Mouse (Mus musculus): ENCODE measurements at regions not wholly inside any gene's neighbourhood (a gene's known extent, or its start where the extent isn't known, plus 50 kb on each side); places are given as distances from the start of the nearest gene placed in this dataset.
A peak's percentile ranks its signal among the peaks of the same experiment; 100 is the strongest.
"Not testable (repeated sequence)": the region's sequence is repeated elsewhere in the genome, so short reads cannot be mapped to it uniquely, and the experiment has no call there.

- DNase-seq (ENCODE audit: extremely low spot score in 1 of 2, low spot score in 2 of 2), result no peak
- intact Hi-C loops (cut with DNase I), result no loop called here
These were observed 981.0 kb downstream of the 4930447A16Rik start for GRCm38 (mm10) chr15:38406114-38406960.

DNA sequence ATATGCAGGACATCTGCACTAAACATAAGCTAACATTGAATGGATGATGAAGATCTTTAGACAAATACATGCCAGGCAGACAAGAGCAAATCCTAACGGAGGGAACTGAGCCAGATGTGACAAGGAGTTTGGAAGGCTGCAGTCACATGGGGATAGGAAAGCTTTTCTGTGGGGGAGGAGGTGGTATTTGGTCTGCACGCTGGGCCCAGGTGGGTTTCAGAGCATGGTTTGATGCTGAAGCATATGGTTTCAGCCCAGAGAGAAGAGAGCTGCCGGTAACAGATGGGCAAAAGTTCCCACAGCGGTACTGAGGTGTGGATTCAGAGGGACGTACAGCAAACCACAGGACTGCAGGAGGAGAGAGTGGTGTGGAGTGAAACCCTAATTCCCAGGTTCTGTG lies 982.1 kb downstream of the 4930447A16Rik start:
- intact Hi-C loops (cut with DNase I), result no loop called here
- no peak for DNase-seq (ENCODE audit: extremely low spot score in 1 of 2, low spot score in 2 of 2)

GRCm38 (mm10) chr15:38409168-38409567 lies 983.8 kb downstream of the 4930447A16Rik start:
- DNase-seq (ENCODE audit: extremely low spot score in 1 of 2, low spot score in 2 of 2), result no peak
- intact Hi-C loops (cut with DNase I), result no loop called here

DNA sequence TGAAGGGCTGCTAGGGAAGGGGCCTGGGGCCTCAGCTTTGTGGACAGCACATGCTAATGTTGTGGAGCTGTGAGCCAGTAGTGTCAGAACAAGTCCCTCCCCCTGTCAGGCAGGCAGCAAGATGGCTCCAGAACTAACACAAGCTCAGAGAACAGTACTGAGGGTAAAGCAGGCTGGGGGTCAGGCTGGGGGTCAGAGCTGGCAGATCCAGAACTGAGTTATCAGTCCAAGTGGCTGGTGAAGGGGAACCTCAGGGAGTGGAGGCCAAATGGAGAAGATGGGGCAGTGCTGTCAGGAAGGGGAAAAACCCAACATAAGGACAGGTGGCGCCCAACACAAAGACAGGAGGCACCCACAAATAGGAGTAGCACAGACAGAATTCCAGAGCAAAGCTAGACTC lies 985.1 kb downstream of the 4930447A16Rik start:
- intact Hi-C loops (cut with DNase I), result no loop called here
- no peak for DNase-seq (ENCODE audit: extremely low spot score in 1 of 2, low spot score in 2 of 2)

DNA sequence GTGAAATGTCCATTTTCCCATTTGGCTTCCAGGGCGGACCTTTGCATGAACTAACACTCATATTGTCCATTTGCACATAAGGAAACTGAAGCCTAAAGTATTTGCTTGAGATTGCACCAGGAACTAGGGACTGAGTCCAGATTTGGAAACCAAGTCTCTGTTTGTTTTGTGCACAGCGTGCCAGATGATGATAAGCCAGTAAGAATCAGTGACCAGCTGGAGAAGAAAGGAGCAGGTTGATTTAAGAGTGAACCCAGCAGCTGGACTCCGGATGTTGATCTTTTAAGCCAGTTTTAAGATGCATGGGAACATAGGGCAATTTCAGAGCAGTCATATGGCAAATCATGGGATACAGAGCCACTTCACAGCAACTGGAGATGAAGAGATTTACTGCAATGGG lies 987.1 kb downstream of the 4930447A16Rik start:
- DNase-seq (ENCODE audit: extremely low spot score in 1 of 2, low spot score in 2 of 2), result no peak
- intact Hi-C loops (cut with DNase I), result no loop called here

DNA sequence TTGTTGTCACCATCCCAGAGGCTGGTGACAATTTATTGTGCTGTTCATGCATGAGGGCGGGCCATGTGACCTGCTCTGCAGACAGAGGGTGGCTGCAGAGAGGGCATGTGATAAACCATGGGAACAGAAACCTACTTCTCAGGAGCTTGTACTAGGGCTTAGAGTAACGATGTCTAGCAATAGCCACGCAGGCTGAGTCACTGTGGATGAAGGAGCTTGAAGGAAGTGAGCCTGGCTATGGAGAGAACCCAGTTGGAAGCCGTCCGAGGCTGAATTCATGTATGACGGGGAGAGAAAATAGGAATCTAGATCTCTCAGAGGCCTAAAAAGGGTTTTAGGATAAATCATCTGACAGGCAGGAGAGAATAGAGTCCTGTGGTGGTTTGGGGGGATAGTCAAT lies 988.0 kb downstream of the 4930447A16Rik start:
- intact Hi-C loops (cut with DNase I), result no loop called here
- DNase-seq (ENCODE audit: extremely low spot score in 1 of 2, low spot score in 2 of 2), result no peak

DNA sequence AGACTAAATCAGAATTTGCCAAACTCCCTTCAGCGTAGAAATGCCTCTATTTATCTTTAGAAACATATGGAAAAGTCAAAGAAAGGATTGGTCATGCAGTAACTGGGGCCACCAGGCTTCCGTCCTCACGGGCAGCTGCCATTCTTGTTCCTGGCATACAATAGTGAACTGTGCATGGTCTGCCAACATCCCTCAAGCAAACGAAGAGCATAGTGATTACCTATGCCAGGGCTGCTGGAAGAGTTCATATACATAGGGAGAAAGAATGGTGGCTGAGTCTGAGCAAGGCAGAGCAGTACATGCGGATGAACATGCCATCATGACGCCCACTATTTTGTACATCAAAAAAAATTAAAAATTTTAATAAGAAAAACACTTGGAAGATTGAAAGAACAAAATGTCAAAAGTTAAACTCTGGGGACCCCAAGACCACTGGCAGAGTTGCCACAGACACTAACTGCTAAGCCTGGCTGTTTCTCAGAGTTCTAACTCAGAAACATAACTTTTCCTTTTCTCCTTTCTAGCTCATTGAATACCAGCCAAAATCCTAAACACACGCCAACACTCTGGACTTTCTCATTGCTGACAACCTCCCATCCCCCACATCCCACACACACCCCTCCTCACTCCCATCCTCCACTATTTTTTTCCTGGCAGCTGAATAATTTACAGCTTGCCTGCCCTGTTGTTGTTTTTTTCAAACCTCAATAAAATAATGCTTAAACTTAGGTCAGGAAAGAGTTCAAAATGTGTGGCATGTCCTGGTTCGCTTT lies 989.1 kb downstream of the 4930447A16Rik start:
- intact Hi-C loops (cut with DNase I), result no loop called here
- DNase-seq (ENCODE audit: extremely low spot score in 1 of 2, low spot score in 2 of 2), result no peak

GRCm38 (mm10) chr15:38415091-38415486 lies 989.7 kb downstream of the 4930447A16Rik start:
- DNase-seq (ENCODE audit: extremely low spot score in 1 of 2, low spot score in 2 of 2), result no peak
- intact Hi-C loops (cut with DNase I), result no loop called here

- no peak for DNase-seq (ENCODE audit: extremely low spot score in 1 of 2, low spot score in 2 of 2)
- intact Hi-C loops (cut with DNase I), result no loop called here
These were observed 994.3 kb downstream of the 4930447A16Rik start for GRCm38 (mm10) chr15:38419621-38420020.

GRCm38 (mm10) chr15:38420784-38421183 lies 995.4 kb downstream of the 4930447A16Rik start:
- no peak for DNase-seq (ENCODE audit: extremely low spot score in 1 of 2, low spot score in 2 of 2)
- intact Hi-C loops (cut with DNase I), result no loop called here

DNA sequence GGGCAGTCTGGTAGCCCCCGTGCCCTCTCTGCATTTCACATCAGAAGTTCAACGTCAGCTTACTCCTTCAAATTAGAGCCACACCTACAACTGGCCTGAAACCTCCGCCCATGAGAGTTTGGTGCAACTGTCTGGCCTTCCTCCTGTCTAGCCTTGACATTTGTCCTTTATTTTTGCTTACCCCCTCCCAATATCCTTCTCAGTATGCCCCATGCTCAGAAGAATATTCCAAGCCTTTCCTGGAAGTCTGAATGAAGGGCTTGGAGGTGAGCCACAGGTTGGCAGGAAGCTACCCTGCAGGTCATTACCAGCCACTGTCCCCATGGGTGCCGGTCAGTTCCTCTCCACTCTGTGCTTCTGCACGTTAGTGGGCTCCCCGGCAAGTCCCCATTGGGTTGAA lies 997.4 kb downstream of the 4930447A16Rik start:
- DNase-seq (ENCODE audit: extremely low spot score in 1 of 2, low spot score in 2 of 2), result no peak
- intact Hi-C loops (cut with DNase I), result no loop called here

- intact Hi-C loops (cut with DNase I), result no loop called here
- no peak for DNase-seq (ENCODE audit: extremely low spot score in 1 of 2, low spot score in 2 of 2)
These were observed 1000.2 kb downstream of the 4930447A16Rik start for GRCm38 (mm10) chr15:38425506-38425905.

- DNase-seq (ENCODE audit: extremely low spot score in 1 of 2, low spot score in 2 of 2), result no peak
- intact Hi-C loops (cut with DNase I), result no loop called here
These were observed 1002.6 kb downstream of the 4930447A16Rik start for GRCm38 (mm10) chr15:38427966-38428365.

GRCm38 (mm10) chr15:38431668-38432067 lies 1006.3 kb downstream of the 4930447A16Rik start:
- peak in 1 of 2 experiments; percentile 66 for DNase-seq (ENCODE audit: extremely low spot score in 1 of 2, low spot score in 2 of 2)
- intact Hi-C loops (cut with DNase I), result no loop called here

DNA sequence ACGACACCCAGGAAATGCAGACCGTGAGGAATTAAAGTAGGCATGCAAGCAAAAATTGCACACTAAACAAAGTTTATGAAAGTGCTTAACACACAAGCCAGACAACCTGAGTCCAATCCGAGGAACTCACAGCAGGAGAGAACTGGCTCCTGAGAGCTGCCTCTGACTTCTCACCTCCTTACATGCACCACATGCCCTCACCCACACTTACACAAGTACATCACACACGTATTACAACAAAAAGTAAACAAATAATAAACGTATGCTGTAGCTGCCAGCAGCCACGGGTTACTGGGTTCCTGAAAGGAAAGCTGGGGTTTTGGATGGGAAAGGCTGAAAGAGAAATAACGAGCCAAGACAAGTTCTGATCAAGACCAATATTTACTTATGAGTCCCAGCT lies 1008.0 kb downstream of the 4930447A16Rik start:
- intact Hi-C loops (cut with DNase I), result no loop called here

DNA sequence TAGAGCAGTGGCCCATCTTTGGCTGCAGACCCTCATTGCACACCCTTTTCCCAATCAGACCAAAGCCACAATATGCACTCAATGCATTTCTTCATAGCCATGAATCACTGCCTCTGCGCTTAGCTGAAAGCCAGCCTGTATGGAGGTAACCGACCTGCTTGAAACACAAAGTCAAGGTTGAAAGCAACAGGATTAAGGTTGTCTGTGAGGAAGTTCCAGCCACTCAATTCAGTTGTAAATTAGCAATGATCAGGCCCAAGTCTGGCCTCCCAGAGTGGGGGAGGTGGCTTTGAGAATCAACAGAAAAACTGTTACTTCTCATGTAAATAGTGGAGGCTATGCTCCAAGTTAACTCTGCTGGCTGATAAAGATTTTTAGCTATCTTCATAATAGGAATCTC lies 1008.9 kb downstream of the 4930447A16Rik start:
- DNase-seq (ENCODE audit: extremely low spot score in 1 of 2, low spot score in 2 of 2); intact Hi-C loops (cut with DNase I): not testable (repeated sequence)

More for the DNA sequence above, 1008.0 kb downstream of the 4930447A16Rik start:
- no peak for DNase-seq (ENCODE audit: extremely low spot score in 1 of 2, low spot score in 2 of 2)

Measured in left cerebral cortex, postnatal 10 days (tissue).